Mouse (Mus musculus): ENCODE measurements around the gene Cfap73.

DNA sequence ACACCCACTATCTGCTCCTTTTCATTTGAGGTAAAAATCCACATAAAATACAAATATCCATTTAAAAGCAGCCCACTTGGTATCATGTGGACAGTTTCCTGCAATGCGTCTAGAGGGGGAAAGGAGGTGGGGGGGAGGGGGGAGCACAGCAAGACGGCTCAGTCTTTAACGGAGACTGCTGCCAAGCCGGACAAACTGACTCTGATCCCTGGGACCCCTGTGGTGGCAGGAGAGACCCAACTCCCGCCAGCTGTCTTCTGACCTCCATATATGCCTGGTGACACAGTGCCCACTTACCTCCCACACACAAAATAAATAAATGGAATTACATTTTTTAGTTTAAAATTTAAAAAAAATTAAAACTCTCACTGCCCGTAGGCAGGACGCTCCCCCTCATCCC, 30.5 kb downstream of the Cfap73 start:
- no peak for TF ChIP-seq POLR2A (IDR thresholded peaks at IDR 0.05; ENCODE audit: extremely low read depth, insufficient read depth, low read length)
- no peak for TF ChIP-seq CTCF (IDR thresholded peaks at IDR 0.05; ENCODE audit: low read depth, low read length)
